Mouse (Mus musculus): ENCODE data around the gene Scgb1b29. TPM values are rescaled to one million over a fixed set of nuclear protein-coding genes. Genes with fewer than 3 reads are reported as not detected.
"Not testable (repeated sequence)": the region's sequence is repeated elsewhere in the genome, so short reads cannot be mapped to it uniquely, and the experiment has no call there.

The Scgb1b29 gene
- not detected in 2 replicates for polyA plus RNA-seq (2016; fragmentation: Nextera tagmentation; extraction: Ambion mirVana)

DNA sequence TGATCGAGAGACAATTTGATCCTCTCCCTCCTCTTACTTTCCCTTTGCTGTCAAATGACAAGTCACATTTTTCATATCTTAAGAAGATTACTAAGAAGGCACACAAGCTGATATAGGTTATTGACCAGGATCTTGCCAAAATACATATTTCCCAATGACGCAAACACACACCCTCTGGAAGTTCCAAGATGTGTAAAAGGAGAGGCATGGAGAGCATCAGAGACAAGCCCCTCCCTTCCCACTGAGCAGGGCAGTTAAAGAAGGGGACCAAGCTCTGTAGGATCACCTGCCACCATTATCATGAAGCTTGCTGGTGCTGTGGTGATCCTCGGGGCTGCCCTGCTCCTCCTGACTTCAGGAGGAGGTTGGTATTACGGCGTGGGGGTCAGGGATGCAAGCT is at the start of gene Scgb1b29:
TSS of gene Scgb1b29 (plus strand) at position 301 of the 400 bp plus-strand sequence.
- ATAC-seq; H3K27ac ChIP-seq; H3K27me3 ChIP-seq (replicated peaks); H3K4me3 ChIP-seq; H3K9ac ChIP-seq; H3K4me1 ChIP-seq; H3K4me2 ChIP-seq; H3K36me3 ChIP-seq; H3K9me3 ChIP-seq (replicated peaks): not testable (repeated sequence)
- WGBS (ENCODE audit: insufficient replicate concordance), result 68% methylated on average over 3 of the region's 5 CpGs

DNA sequence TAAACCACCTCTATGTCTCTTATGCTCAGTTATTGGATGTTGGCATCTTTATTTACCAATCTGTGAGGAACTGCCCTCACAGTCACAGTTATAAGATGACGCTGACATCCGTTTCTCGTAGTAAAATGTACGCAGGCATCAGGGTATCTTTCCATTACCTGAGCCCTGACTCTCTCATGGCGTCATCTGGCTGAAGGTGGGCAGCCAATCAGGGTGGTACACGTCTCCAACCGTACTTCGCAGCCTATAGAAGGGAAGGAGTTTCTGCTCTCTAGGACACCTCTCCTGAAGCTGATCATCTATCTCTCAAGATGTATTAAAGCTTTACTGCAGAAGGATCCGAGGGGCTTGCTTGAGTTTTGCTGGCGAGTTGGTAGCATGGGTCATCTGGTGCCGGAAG is 12.7 kb upstream of the Scgb1b29 start:
- not testable (repeated sequence) for H3K27me3 ChIP-seq (replicated peaks); H3K9ac ChIP-seq; H3K27ac ChIP-seq; H3K9me3 ChIP-seq (replicated peaks); H3K36me3 ChIP-seq; ATAC-seq; H3K4me2 ChIP-seq; H3K4me3 ChIP-seq; H3K4me1 ChIP-seq
- WGBS (ENCODE audit: insufficient replicate concordance), result 69% methylated on average over 11 of the region's 11 CpGs

Other genes with a start within 250 kb of the Scgb1b29 start
- not detected in 2 replicates for gene Scgb2b11, start 230.4 kb upstream of the Scgb1b29 start, polyA plus RNA-seq (2016; fragmentation: Nextera tagmentation; extraction: Ambion mirVana)
- not detected in 2 replicates for gene Scgb1b11, start 218.7 kb upstream of the Scgb1b29 start, polyA plus RNA-seq (2016; fragmentation: Nextera tagmentation; extraction: Ambion mirVana)
- gene Scgb2b12, start 114.3 kb upstream of the Scgb1b29 start, polyA plus RNA-seq (2016; fragmentation: Nextera tagmentation; extraction: Ambion mirVana), result not detected in 2 replicates
- not detected in 2 replicates for gene Scgb1b12, start 107.4 kb upstream of the Scgb1b29 start, polyA plus RNA-seq (2016; fragmentation: Nextera tagmentation; extraction: Ambion mirVana)

All from liver, embryonic 12.5 days (tissue).